Mouse (Mus musculus): ENCODE results near the gene Dusp2. TPM values are rescaled to one million over a fixed set of nuclear protein-coding genes. Genes with fewer than 3 reads are reported as not detected.

Dusp2 gene
- polyA plus RNA-seq, 1 experiment from 2014 or later = 6.1 TPM

DNA sequence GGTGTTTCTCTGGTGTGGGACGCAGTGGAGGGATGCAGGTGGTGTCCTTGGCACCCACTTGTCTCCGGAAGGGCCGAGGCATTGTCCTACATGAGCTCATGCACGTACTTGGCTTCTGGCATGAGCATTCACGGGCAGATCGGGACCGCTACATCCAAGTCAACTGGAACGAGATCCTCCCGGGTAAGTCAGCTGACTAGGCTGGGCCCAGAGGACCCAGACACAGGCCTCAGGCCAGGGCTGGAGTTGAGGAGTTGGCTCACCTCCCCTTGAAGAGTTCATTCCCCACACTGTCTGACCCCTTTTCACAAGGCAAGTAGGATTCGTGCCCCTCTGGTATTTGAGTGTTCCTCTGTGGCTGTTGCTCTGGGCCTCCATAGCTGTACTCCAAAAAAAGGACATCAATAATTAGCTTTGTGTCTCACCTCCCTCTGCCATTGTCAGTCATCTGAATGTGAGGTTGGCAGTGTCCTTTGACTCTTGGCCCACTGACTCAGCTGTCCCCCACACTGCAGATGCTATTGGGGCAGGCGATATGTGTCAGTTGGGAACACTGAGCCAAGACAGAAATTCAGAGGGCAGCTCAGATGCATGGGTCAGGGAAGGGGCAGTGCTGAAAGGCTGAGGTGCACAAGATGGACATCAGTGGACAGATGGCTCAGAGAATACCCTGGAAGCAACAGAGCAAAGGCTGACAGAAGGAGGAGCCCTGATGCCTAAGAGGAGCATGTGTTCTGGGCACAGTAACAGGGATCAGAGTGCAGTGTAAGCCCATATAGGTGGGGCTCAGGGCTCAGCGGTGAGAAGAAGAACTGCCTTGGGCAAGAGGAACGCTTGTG is 11.4 kb downstream of the Dusp2 start:
- no peak overlapping the region for H3K27ac ChIP-seq (ENCODE audit: low read length)
- no peaks in the 10 kb centered on the region for H3K9me3 ChIP-seq (ENCODE audit: control insufficient read depth, low read length)
- no peak overlapping the region for H3K9ac ChIP-seq (ENCODE audit: low read length)
- ATAC-seq (ENCODE audit: low read depth) = no peak
- no peak overlapping the region for H3K4me3 ChIP-seq (ENCODE audit: low read length)
- no peaks in the 10 kb centered on the region for H3K36me3 ChIP-seq (ENCODE audit: control insufficient read depth, insufficient read depth, low read length)
- no peaks in the 10 kb centered on the region for H3K27me3 ChIP-seq (ENCODE audit: control insufficient read depth, insufficient read depth, low read depth, low read length)
- no peaks in the 10 kb centered on the region for H3K4me1 ChIP-seq (replicated peaks; ENCODE audit: control insufficient read depth, insufficient read depth, low read length)
- 76% methylated on average over 13 of the region's 13 CpGs for WGBS
- H3K4me2 ChIP-seq (ENCODE audit: low read depth, low read length) = no peak overlapping the region

DNA sequence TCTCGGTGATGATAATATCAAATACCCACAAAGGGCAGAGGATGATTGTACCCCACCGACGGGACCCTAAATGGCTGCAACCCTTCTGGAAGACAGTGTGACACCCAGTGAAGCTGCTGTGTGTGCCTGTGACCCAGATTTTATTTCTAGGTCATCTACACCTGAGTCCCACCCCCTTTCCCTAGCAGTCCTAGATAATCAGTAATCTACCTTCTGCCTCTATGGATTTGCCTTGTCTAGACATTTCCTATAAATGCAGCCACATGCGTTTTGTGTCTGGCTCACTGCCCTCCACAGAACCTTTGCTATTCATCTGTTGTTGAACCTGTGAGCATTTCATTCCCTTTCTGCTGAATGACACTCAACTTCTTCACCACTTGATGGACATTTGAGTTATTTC is 17.9 kb downstream of the Dusp2 start:
- H3K4me2 ChIP-seq (ENCODE audit: low read depth, low read length) = no peak overlapping the region
- ATAC-seq (ENCODE audit: low read depth) = no peak
- H3K36me3 ChIP-seq (ENCODE audit: control insufficient read depth, insufficient read depth, low read length) = no peaks in the 10 kb centered on the region
- H3K27ac ChIP-seq (ENCODE audit: low read length) = no peak overlapping the region
- no peaks in the 10 kb centered on the region for H3K9me3 ChIP-seq (ENCODE audit: control insufficient read depth, low read length)
- no peaks in the 10 kb centered on the region for H3K4me1 ChIP-seq (replicated peaks; ENCODE audit: control insufficient read depth, insufficient read depth, low read length)
- no peak overlapping the region for H3K4me3 ChIP-seq (ENCODE audit: low read length)
- H3K27me3 ChIP-seq (ENCODE audit: control insufficient read depth, insufficient read depth, low read depth, low read length) = no peaks in the 10 kb centered on the region; the same call in 1 of the 2 replicates
- WGBS = 90% methylated on average over 4 of the region's 4 CpGs
- no peak overlapping the region for H3K9ac ChIP-seq (ENCODE audit: low read length)

DNA sequence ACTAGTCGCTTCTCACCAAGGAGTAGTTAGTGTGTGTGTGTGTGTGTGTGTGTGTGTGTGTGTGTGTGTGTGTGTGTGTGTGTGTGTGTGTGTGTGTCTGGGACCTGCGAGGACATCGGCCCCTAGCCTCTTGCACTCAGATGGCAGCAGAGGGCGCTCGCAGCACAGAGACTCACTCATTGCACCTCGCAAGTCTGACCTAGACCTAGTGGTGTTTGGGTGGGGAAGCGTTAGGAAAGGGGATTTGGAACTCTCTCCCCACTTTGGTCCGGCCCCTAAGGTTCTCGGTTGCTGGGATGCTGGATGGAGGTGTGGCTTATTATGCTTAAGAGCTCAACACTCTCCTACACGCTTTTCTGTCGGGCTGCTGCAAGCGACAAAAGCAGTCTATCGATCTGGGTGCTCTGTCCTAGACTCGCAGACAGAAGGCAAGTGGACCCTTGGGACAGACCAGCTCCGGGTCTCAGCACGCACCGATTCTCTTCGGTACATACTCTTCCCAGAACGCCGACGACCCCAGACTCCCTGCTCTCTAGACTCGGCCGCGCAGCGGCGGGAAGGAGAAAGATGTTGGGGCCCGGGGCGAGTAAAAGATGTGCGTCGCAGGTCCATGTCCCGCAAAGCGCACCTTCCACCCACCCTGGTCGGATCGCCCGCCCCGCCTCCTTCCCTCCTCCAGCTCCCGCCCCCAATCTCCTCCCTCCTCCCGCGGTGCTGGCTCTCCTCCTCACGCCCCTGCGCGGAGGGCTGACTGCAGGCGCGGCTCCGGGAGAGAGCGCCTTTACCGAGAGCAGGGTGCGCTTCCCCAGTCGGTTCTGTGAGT is 26.7 kb downstream of the Dusp2 start, which contains the start of gene Adra2b:
Gene Adra2b, plus strand, starts transcription at position 750 of the 823 bp plus-strand sequence.
- Histone ChIP-seq H3K36me3 (ENCODE audit: control insufficient read depth, insufficient read depth, low read length) (no peaks in the 10 kb centered on the region), H3K4me1 (replicated peaks; ENCODE audit: control insufficient read depth, insufficient read depth, low read length) (peaks cover 10% of the 10 kb centered on the region), H3K9me3 (ENCODE audit: control insufficient read depth, low read length) (no peaks in the 10 kb centered on the region), H3K9ac (ENCODE audit: low read length) (peak within 1 kb of the TSS; percentile 13; the same call in 1 of the 2 replicates), H3K27ac (ENCODE audit: low read length) (no peak within 1 kb of the TSS), H3K4me3 (ENCODE audit: low read length) (peak within 1 kb of the TSS; percentile 42), H3K4me2 (ENCODE audit: low read depth, low read length) (peak within 1 kb of the TSS; percentile 70), H3K27me3 (ENCODE audit: control insufficient read depth, insufficient read depth, low read depth, low read length) (peaks cover 42% of the 10 kb centered on the region)
- ATAC-seq (ENCODE audit: low read depth) = peak; percentile 72
- WGBS = under 1% methylated on average over 48 of the region's 49 CpGs

DNA sequence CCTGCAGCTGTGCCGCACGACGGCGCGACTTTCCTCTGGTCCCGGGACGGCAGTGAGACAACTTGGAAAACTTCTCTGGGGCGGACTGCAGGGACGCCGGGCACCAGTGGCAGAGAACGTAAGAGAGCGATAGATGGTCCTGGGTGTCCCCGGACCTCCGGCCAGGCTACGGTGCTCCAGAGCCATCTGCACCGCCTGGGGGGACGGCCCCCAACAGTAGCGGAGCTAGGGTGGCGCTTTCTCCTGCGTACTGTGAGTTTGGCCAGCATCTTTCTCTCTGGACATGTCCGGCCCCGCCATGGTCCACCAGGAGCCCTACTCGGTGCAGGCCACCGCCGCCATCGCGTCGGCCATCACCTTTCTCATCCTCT is 27.3 kb downstream of the Dusp2 start:
- under 1% methylated on average over 28 of the region's 28 CpGs for WGBS
- H3K4me1 ChIP-seq (replicated peaks; ENCODE audit: control insufficient read depth, insufficient read depth, low read length) = peaks cover 10% of the 10 kb centered on the region
- H3K4me2 ChIP-seq (ENCODE audit: low read depth, low read length) = peak overlapping the region; percentile 70
- H3K36me3 ChIP-seq (ENCODE audit: control insufficient read depth, insufficient read depth, low read length) = no peaks in the 10 kb centered on the region
- H3K27ac ChIP-seq (ENCODE audit: low read length) = no peak overlapping the region
- peaks cover 42% of the 10 kb centered on the region for H3K27me3 ChIP-seq (ENCODE audit: control insufficient read depth, insufficient read depth, low read depth, low read length)
- no peaks in the 10 kb centered on the region for H3K9me3 ChIP-seq (ENCODE audit: control insufficient read depth, low read length)
- peak; percentile 13; the same call in 1 of the 2 replicates for ATAC-seq (ENCODE audit: low read depth)
- peak overlapping the region; percentile 13; the same call in 1 of the 2 replicates for H3K9ac ChIP-seq (ENCODE audit: low read length)
- H3K4me3 ChIP-seq (ENCODE audit: low read length) = peak overlapping the region; percentile 42

DNA sequence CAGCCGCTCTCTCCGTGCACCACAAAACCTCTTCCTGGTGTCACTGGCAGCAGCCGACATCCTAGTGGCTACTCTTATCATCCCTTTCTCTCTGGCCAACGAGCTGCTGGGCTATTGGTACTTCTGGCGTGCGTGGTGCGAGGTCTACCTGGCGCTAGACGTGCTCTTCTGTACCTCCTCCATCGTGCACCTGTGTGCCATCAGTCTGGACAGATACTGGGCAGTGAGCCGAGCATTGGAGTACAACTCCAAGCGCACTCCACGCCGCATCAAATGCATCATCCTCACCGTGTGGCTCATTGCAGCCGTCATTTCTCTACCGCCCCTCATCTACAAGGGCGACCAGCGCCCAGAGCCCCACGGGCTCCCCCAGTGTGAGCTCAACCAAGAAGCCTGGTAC is 27.7 kb downstream of the Dusp2 start:
- no peaks in the 10 kb centered on the region for H3K9me3 ChIP-seq (ENCODE audit: control insufficient read depth, low read length)
- no peak for ATAC-seq (ENCODE audit: low read depth)
- no peaks in the 10 kb centered on the region for H3K36me3 ChIP-seq (ENCODE audit: control insufficient read depth, insufficient read depth, low read length)
- WGBS = 4% methylated on average over 20 of the region's 20 CpGs
- peak overlapping the region; percentile 42 for H3K4me3 ChIP-seq (ENCODE audit: low read length)
- H3K4me2 ChIP-seq (ENCODE audit: low read depth, low read length) = peak overlapping the region; percentile 70; the same call in 1 of the 2 replicates
- H3K27ac ChIP-seq (ENCODE audit: low read length) = no peak overlapping the region
- H3K4me1 ChIP-seq (replicated peaks; ENCODE audit: control insufficient read depth, insufficient read depth, low read length) = peaks cover 10% of the 10 kb centered on the region
- no peak overlapping the region for H3K9ac ChIP-seq (ENCODE audit: low read length)
- H3K27me3 ChIP-seq (ENCODE audit: control insufficient read depth, insufficient read depth, low read depth, low read length) = peaks cover 42% of the 10 kb centered on the region

DNA sequence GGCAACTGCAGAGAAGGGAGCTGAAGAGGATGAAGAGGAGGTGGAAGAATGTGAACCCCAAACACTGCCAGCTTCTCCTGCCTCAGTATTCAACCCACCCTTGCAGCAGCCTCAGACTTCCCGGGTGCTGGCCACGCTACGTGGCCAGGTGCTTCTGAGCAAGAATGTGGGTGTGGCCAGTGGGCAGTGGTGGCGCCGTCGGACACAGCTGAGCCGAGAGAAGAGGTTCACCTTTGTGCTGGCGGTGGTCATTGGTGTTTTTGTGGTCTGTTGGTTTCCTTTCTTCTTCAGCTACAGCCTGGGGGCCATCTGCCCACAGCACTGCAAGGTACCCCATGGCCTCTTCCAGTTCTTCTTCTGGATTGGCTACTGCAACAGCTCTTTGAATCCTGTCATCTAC is 28.5 kb downstream of the Dusp2 start:
- Histone ChIP-seq H3K9ac (ENCODE audit: low read length) (no peak overlapping the region), H3K9me3 (ENCODE audit: control insufficient read depth, low read length) (no peaks in the 10 kb centered on the region), H3K4me3 (ENCODE audit: low read length) (no peak overlapping the region), H3K27me3 (ENCODE audit: control insufficient read depth, insufficient read depth, low read depth, low read length) (peaks cover 42% of the 10 kb centered on the region), H3K4me1 (replicated peaks; ENCODE audit: control insufficient read depth, insufficient read depth, low read length) (peaks cover 10% of the 10 kb centered on the region), H3K27ac (ENCODE audit: low read length) (no peak overlapping the region), H3K4me2 (ENCODE audit: low read depth, low read length) (no peak overlapping the region), H3K36me3 (ENCODE audit: control insufficient read depth, insufficient read depth, low read length) (no peaks in the 10 kb centered on the region)
- ATAC-seq (ENCODE audit: low read depth) = no peak
- WGBS = 5% methylated on average over 8 of the region's 8 CpGs

DNA sequence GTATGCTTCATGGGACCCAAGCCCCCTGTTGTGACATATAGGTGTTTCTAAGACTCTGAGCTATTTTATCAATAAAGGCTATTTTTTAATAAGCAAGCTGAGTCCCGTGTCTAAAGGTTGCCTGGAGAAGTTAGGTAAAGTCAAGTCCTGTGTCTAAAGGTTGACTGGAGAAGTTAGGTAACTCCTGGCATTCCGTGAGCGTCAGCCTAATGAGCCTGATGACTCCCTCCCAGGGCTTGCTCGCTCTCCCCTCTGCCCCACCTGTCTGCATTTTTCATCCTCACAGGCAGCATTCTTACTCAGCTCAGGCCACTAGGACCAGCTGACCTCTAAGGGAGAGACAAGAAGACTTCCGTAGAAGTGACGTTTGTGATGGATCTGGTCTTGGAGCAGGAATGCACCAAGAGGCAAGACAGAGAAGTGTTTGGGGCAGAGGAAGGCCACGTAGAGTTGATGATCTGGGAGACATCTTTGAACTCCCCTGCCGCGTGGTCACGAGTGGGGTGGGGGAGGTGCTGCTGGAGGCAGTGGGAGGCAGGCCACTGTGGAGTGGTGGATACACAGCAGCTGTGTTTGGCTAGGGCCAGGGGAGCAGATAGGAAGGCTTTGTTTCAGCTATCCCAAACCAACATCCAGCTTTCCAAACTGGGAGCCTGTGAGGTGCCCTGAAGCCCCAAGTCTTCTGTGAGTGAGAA is 31.3 kb downstream of the Dusp2 start:
- Histone ChIP-seq H3K9ac (ENCODE audit: low read length) (no peak overlapping the region), H3K9me3 (ENCODE audit: control insufficient read depth, low read length) (no peaks in the 10 kb centered on the region), H3K4me3 (ENCODE audit: low read length) (no peak overlapping the region), H3K4me2 (ENCODE audit: low read depth, low read length) (no peak overlapping the region), H3K27ac (ENCODE audit: low read length) (no peak overlapping the region), H3K4me1 (replicated peaks; ENCODE audit: control insufficient read depth, insufficient read depth, low read length) (peaks cover 10% of the 10 kb centered on the region), H3K36me3 (ENCODE audit: control insufficient read depth, insufficient read depth, low read length) (no peaks in the 10 kb centered on the region), H3K27me3 (ENCODE audit: control insufficient read depth, insufficient read depth, low read depth, low read length) (peaks cover 35% of the 10 kb centered on the region)
- WGBS = 21% methylated on average over 10 of the region's 10 CpGs
- ATAC-seq (ENCODE audit: low read depth) = no peak

DNA sequence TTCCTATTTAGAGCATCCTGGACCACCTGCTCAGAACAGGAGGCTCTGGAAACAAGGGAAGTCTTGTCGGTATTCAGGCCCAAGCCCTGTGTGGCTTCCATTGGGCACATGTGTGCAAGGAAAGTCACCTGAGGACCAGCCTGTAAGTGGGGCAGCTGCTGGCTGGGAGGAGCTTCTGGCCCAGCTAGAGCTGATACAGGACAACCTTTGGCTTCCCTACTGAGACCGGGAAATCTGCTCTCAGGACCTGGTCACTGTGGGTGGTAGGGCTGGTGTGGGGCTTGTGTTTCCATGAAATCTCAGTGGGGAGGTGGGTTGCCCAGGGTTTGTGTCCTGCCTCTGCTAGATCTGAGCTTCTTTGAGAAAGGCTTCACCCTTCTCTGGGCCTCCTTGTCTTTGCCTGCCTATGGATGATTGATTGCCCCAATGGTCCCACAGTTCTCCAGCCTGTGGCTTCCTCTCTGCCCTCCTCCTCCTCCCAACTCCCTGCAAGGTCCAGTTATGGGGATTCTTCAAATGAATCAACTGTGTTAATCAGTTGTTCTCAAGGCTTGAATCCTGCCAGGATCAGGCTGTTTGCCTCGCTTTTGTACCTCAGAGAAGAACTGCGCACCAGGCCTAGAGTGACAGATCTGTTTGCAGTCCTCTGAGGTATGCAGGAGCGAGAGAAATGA is 33.9 kb downstream of the Dusp2 start:
- no peak overlapping the region for H3K27ac ChIP-seq (ENCODE audit: low read length)
- H3K36me3 ChIP-seq (ENCODE audit: control insufficient read depth, insufficient read depth, low read length) = no peaks in the 10 kb centered on the region
- H3K27me3 ChIP-seq (ENCODE audit: control insufficient read depth, insufficient read depth, low read depth, low read length) = peaks cover 11% of the 10 kb centered on the region
- H3K4me1 ChIP-seq (replicated peaks; ENCODE audit: control insufficient read depth, insufficient read depth, low read length) = no peaks in the 10 kb centered on the region; the same call in 1 of the 2 replicates
- H3K4me2 ChIP-seq (ENCODE audit: low read depth, low read length) = no peak overlapping the region
- ATAC-seq (ENCODE audit: low read depth) = no peak
- no peak overlapping the region for H3K9ac ChIP-seq (ENCODE audit: low read length)
- H3K9me3 ChIP-seq (ENCODE audit: control insufficient read depth, low read length) = no peaks in the 10 kb centered on the region
- no peak overlapping the region for H3K4me3 ChIP-seq (ENCODE audit: low read length)
- WGBS = 44% methylated on average over 5 of the region's 5 CpGs

Data from lung, embryonic 16.5 days (tissue).